Mouse (Mus musculus) neural tube, embryonic 10.5 days (tissue): ENCODE results near the gene Vwa8.
"Not testable (repeated sequence)": the region's sequence is repeated elsewhere in the genome, so short reads cannot be mapped to it uniquely, and the experiment has no call there.

Source experiments
- DNase-seq: peaks from one replicate; pipeline ENCODE4 v3.0.0-alpha.2; 2017; ENCODE audit warnings: low spot score; ENCODE audit errors: extremely low spot score

The Vwa8 gene

DNA sequence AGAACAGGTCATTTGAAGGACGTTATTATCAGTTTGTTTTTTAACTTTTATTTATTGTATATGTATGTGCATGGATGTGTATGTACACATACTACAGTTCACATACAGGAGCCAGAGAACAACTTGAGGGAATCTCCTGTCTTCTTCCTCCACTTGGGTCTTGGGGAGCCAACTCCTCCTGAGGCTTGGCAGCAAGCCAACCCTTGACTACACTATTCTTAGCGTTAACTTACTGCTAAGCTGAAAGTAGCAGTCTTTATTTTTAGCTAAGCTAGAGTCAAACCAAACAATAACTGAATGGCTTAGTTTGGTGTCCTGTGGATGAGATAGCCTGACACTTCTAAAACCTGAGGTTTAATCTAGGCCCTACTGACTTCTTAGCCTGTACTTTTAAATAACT, 135.4 kb downstream of the Vwa8 start:
- DNase-seq = no peak

DNA sequence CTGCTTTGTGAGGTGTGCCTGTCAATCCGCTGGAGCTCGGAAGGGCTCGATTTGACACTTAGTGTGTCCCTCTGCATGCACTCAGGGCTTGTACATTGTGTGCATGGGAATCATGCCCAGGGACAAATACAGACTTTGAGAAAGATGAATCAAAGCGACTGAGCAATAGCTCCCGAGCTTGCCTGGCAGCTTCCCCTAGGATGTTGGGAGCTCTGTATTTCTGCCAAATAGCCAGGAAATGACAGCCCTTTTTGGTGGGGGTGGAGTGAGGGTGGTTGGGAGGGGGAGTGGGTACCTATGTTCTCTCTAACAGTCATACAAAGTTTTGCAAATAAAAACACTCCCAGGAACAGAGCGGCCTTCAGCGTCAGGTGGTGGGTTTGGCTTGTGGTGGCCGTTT, 138.7 kb downstream of the Vwa8 start:
- no peak for DNase-seq

DNA sequence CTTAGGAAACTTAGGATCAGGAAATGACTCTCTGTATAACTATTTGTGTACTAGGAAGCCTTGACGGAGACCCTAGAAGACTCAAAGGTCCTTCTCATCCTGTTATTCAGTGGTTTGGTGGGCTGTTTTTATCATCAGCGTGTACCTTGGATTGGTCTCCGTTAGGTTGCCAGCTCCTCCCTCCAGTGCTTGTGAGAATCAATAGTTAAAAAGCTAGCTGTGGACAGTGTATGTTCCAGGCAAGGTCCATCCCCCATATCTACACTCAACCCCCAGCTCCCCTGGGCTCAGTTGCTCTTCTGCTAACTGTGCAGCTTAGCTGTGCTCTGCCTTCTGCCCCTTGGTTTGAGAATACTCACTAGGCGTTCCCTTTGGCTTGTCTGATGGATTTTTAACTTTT, 143.6 kb downstream of the Vwa8 start:
- no peak for DNase-seq

DNA sequence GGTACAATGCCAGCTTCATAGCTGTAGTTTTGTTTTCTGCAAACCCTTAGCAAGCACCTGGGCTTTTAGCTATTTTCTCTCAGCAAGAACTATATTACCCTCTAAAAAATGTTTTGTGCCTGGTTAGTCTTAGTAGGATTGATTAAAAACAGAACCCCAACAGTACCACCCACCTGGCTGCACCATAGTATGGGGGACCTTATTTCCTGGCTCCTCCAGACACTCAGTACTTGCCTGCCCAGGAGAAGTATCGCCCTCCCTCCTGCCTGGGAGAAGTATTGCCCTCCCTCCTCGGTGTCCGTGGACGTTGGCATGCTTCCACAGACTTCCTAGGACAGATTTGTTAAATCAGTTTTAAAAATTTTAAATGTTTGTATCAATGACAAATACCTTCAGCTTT, 144.7 kb downstream of the Vwa8 start:
- no peak for DNase-seq

DNA sequence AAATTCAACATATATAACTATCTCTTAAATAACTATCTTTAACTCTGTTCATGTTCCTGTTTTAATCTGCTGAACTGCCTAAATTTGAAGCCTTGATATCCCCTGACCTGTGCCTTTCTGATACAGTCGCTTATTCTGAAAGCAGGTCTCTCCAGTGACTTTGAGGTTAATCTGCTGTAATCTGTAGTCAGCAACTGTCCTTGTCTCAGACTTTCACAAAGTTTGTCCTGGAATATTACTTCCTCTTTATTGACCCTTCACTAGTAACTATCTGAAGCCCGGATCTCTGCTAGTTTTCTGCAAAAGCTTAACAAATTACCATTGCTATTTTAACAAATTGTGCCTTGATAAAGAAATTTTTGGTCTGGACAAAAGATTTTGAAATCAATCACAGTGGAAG, 147.5 kb downstream of the Vwa8 start:
- DNase-seq = no peak

DNA sequence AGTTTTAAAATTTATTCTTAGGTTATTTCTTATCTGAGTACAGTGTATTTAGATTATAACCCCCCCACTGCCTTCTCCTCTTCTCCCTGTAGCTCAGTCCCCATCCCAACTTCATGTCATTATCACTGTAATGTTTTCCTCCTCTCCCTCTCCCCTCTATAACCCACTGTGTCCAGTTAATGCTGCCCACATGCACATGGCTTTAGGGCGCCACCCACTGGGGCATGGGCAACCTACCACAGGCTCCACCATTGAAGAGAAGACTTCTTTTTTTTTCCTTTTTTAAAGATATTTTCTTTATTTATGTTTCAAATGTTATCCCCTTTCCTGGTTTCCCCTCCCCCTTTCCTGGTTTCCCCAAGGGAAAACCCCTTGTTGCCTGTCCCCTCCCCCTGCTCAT, 154.7 kb downstream of the Vwa8 start:
- DNase-seq = no peak

DNA sequence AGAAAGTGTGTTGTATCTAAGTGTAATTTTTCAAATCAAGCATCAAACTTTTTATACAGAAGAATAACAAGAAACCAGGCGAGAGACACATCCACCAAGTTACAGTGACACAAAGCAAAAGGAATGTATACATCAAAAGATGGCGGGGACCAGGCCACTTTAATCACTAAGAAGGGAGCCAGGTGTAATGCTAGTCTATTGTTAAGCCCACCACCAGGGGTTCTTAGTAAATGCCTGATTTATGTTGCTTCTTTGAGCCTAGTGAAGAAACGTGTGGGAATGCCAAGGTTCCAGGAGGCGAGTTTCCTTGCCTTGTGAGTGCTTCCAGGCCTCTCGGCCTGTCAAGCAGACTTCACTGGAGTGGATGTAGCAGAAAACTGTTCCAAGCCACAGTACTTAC, 168.9 kb downstream of the Vwa8 start:
- DNase-seq = not testable (repeated sequence)

DNA sequence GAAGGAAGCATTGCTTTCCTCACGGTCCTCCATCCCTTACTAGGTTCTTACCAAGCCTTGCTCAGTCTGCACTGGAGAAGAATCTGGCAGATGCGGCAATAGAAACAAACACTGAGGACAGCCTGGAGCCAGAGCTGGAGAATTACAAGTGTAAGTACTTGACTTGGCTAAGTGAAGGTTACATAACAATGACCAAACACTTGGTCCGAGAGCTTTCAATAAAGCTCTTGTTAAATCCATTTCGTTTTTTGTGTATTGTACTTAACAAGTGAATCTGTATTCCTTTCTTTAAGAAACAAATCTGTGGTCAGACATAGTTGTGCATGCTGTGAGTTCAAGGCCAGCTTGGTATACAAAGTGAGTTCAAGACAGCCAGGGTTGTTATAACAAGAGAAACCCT, 169.7 kb downstream of the Vwa8 start:
- no peak for DNase-seq

DNA sequence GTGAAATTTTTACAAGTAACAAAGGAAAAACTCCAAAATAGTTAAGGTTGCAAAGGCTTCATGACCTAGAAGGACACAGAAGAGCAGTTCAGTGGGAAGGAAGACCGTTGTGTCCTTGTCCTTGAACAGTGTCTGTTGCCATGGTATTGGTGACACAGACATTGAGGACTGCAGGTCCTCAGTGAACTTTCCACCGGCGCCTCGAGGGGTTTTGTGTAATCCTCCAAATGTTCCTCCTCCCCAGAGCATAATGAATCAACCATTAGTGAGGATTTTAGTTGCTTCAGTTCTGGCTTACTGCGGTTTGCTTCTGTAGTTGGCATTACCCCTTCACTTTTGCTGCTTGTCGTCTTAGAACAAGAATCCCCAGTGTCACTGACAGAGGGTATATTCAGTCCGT, 172.9 kb downstream of the Vwa8 start:
- DNase-seq = no peak

DNA sequence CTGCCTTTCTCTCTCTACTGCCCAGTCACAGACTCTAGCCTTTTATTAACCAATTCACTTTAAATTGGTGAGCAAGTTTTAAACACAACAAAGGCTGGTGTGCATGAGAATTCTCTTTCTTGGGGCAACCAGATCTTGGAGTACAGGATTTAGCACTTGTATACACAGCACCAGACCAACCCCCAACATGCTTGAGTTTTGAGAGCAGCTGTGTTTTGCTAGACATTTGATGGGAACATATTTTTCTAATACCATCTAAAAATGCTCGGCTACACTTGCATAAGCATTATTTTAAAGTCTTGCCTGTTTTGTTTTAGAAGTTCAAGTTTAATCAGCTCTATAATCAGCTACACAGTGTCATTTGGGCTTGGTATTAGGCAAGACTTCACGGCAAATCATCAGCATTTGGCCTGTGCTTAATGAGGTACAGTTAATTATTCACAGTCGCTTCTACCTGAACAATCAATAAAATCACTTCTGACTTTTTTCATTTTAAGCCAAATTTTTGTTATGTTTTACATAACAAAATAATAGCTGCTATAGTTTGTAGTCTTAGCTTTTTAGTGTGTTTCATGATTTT, 180.2 kb downstream of the Vwa8 start:
- no peak for DNase-seq

DNA sequence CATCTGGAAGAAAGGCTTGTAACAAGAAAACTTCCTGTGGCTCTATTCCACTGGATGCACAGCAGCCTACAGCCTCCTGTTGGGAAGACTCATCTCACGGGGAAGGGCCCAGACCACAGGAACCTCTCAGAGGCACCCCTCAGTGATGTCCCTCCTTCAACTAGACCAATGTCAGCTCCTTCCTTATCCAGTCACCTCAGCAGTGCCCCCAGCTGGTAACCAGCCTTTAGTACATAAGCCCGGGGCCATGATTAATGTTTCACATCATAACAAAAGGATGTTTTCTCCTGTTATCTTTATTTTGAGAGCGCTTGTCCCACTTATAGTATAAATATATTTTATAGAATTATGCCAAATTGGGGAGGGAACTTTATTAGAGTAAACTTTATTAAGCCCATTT, 181.9 kb downstream of the Vwa8 start:
- no peak for DNase-seq

DNA sequence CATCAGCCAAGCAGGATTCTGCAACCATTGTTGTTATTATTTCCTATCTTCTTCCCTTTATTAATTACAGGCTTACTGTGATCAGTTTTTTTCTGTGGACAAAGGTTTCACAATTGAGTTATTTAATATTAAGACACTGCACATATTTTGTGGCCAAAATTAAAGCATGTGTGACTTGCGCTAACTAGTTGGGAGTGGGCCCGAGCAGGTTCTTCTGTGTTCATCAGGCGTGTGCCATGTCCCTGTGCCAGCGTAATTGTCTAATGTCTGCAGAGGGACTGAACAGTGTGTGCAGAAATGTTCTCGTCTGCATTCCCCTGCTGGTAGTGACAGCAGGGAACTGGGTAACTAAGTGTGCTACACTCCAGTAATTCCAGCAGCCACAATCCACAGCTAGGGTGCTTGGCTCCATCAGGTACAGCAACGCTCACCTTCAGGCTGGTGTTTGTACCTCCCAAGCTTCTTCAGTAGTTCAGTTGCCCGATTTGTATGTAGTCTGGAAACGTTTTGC, 182.4 kb downstream of the Vwa8 start:
- no peak for DNase-seq

DNA sequence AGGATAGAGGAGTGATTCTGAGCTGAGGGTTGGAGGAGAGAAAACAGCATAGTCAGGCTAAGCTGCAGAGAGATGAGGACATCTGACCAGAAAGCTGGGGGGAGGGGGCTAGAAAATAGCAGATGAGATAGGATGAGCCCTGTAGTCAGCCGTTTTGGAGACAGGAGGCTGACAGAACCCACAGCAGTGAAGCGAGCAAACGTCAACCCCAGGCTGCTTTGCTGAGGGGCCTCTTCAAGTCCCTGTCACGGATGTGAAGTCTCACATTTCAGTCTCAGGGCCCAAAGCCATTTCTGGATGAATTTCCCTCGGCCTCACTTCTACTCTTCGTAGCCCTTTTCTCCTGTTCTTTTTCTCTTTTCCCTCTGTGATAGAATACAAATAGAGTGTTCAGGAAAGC, 184.5 kb downstream of the Vwa8 start:
- DNase-seq = no peak

DNA sequence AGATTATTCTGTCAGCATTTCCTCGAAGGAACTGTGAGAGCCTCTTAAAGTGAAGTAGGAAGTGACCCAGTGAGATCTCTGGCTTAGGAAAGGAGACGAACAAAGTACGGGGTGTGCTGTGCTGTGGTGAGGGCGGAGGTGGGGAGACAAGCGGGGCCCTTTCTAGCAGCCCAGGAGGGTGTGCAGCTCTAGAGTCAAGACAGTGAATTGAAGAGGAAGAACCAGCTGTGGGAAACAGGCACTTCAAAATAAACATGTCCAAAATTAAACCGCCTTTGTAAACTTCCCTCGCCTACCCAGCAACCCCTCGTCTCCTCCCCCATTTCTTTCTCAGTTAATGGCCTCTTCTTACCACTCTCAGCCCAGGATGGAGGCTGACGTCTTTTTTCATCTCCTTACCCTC, 185.7 kb downstream of the Vwa8 start:
- DNase-seq = no peak

DNA sequence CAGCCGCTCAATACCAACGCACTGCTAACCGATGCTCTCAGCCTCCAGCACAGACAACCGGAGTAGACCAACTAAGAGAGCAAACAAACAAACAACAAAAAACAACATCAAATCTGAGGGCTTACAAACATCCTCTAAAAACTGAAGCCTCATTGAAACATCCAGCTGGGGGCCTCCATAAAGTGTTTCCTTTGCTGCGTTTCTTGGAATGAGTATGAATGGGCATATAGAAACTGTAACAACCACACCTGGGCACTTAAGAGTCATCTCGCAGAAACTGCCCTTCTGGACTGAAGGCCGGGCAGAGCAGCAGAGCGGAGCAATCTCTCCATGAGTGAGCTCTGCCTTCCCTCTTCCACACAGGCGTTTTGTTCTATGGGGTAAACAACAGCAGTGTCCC, 186.7 kb downstream of the Vwa8 start:
- DNase-seq = no peak

DNA sequence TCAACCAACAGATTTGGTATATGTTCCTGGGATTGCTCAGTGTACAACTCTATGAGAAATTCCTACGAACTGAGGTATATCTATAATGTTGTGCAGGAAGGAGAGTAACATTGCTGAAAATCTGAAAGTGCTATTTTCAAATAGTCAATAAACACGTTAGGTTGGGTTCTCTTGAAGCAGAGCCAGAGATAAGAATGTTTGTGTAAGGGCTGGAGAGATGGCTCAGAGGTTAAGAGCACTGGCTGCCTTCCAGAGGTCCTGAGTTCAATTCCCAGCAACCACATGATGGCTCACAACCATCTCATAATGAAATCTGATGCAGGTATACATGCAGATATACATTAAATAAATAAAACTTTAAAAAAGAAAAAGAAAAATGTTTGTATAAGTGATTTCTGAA, 198.3 kb downstream of the Vwa8 start:
- DNase-seq = no peak

DNA sequence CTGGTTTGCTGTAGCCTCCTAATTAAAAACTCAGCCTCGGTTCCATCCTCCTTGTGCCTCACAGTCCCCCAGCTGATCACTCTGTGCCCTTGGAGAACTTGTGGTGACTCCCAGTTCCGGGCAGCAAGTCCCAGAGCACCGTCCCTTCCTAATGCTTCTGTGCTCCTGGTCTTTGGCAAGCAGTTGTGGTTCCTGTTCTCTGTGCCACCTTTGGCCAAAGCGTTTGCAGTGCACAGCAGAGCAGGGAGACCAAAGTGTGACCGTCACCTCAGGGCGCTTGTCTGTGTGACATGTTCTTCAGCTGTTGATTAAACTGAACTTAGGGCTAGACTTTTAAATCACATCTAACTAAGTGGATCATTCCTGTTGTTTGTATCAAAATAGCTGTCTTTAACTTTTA, 199.1 kb downstream of the Vwa8 start:
- no peak for DNase-seq

DNA sequence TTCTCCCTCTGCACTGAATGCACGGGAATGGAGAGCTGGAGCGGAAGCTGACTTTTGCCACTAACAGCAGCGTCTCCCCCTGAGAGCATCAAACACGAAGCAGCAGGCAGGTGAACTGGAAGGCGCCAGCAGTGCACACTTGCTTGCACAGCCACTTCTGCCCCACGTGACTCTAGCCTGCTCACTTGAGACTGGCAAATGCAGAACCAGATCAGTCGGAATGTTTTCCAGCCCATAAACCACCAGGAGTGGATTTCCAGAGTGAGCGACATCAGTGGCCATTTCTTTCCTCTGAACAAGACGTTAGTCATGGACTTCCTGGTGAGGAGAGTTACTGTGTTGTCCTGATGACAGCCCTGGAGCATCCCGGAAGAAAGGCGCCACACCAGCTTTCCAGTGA, 200.7 kb downstream of the Vwa8 start:
- no peak for DNase-seq

DNA sequence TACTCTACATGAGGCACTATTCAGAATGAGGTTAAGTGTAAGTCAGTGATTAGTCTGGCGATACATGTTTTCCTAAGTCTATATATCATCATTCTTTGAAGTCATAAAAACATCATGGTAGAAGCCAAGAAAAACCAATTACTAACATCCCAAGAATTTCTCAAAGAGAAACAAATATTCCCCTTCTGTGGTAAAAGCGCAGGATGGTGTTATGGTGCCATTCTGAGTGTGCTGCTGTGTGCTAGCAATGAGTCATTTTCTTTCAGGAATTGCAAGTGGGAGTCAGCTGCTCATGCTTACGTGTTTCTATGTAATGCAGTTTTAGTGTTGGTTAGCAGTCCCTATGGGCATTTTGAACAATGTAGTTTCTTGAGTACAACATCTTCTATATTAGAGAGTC, 216.8 kb downstream of the Vwa8 start:
- DNase-seq = no peak

DNA sequence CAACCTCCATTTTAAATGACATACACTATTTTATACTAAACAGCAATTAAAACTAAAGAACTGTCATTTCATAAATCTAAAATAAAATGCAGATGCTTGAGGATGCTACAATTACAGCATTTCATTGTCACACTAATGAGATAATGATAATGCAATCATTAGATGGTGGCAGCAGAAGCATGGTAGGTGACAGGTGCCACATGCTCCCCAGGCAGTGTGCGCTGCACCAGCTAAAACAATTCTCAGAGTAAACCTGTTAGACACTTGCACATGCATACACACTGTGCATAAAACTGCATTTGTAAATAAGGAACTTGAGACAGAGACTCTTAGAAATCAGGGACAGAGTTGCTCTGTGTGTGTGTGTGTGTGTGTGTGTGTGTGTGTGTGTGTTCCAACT, 220.7 kb downstream of the Vwa8 start:
- no peak for DNase-seq

DNA sequence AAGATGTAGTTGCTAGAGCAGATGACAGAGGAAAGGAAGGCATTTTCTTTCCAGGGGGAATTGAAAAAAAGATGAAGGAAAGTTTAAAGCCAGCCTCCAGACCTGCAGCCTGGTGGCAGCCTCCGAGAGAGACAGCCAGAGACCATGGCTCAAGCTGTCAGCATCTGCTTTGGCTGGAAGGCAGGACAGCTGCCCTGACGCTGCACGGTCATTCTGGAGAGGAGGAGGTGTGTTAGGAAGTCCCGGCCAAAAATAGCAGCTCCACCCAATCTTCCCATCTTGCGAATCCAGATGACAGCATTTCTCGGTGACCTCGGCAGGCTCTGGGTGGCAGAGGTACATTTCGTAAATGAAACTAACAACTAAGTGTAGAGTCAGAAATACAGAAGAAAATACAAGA, 225.9 kb downstream of the Vwa8 start:
- no peak for DNase-seq

DNA sequence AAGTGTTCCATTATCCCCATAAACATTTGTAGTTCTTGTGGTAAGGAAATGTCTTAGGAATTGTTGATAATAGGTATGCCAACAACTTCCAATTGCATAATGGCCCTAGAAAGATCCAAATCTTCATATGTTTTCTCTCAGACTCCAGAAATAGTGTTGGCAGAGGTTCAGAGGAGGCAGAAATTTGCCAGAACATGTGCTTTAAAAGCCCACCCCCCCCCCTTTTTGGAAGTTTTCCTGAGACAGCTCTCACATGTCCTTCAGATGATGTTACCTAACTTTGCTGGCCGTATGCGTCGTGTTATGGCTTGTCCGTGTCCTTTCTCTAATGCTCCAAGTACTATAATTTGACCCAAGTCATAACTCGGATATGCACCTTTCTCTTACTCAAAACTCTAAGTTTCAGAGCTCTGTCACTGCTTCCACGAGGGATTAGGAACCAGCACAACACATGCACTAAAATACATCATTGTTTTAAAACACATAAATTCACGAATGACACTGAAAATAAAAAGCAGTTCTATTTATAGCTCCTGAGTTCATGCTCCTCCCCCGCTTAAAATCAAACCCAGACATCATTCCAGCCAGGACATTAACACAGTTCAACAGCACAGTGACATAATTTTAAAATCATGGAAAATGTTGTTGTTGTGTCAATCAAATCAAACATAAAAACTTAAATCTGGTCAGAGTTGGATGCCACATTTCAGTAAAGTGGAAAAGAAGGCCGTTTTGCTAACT, 227.9 kb downstream of the Vwa8 start:
- no peak for DNase-seq

DNA sequence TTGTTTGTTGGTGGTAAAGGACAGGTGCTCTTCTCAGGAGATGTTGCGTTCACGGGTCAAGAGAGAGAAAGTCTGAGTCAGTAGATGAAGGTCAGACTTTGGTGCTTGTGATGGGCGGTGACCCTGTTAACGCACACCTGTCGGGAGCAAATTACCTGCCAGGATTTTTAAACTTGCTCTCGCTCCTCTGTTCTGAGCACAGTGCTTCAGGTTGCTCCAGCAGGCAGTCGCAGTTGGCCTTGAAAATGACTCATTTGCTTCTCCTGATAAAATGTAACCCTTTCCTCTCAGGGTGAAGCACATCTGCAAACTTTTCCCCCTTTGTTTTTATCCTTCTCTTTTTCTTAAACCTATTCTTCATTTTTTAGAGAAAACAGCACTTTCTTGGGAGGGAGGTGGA, 234.7 kb downstream of the Vwa8 start:
- DNase-seq = no peak
